Mouse (Mus musculus): ENCODE data around the gene Mmd. TPM values are rescaled to one million over a fixed set of nuclear protein-coding genes. Genes with fewer than 3 reads are reported as not detected.

Gene Mmd
- polyA plus RNA-seq, 1 experiment from 2014 or later: 46.3 TPM

DNA sequence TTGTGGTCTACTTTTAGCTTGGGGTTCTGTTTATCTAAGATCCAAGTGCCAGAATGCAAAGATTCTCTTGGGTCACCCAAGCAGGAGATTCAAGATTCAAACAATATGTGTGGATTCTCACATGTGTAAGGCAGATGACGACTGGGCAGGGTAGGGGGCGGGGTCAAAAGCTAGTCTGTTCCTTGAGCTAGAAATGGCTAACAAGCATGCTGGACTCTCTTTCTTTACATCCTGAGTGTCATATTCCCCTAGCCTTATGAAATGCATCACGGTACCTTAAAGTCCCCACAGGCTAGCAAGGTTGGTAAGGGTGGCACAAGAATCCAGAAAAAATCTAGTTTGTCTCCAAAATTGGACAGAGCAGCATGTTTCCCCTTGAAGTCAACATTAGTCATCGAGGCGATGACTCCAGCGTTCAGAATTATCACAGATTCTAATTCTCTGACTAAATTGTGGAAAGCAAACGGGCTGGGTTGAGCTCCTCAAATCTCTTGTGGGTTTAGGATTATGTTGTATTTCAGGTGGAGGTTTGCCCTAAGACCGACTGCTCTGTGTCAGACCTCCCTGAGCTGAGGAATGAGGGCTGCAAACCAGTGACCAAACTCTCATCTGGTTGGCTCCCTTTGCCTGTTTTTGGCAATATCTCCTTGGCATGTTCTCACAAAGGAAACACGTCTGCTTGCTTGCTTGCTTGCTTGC, 20.9 kb upstream of the Mmd start:
- DNase-seq (ENCODE audit: low spot score) (no peak), ATAC-seq (replicated peaks; ENCODE audit: insufficient number of reproducible peaks, low FRiP score, low TSS enrichment, low read depth) (no peak)
- no peaks in the 10 kb centered on the region for H3K4me1 ChIP-seq (ENCODE audit: control insufficient read depth, insufficient read depth, low read length)
- H3K4me3 ChIP-seq (ENCODE audit: low read depth, low read length): no peak overlapping the region
- H3K36me3 ChIP-seq (replicated peaks; ENCODE audit: control insufficient read depth, insufficient read depth, low read depth, low read length): no peaks in the 10 kb centered on the region
- H3K27me3 ChIP-seq (ENCODE audit: control insufficient read depth, insufficient read depth, low read length): no peaks in the 10 kb centered on the region
- WGBS: 74% methylated on average over 9 of the region's 9 CpGs
- no peaks in the 10 kb centered on the region for H3K9me3 ChIP-seq (replicated peaks; ENCODE audit: control insufficient read depth, low read length)
- no peak overlapping the region for H3K9ac ChIP-seq (replicated peaks; ENCODE audit: low read length)
- no peak overlapping the region for H3K27ac ChIP-seq (replicated peaks; ENCODE audit: low read depth, low read length)
- H3K4me2 ChIP-seq (ENCODE audit: low read depth, low read length): no peak overlapping the region

DNA sequence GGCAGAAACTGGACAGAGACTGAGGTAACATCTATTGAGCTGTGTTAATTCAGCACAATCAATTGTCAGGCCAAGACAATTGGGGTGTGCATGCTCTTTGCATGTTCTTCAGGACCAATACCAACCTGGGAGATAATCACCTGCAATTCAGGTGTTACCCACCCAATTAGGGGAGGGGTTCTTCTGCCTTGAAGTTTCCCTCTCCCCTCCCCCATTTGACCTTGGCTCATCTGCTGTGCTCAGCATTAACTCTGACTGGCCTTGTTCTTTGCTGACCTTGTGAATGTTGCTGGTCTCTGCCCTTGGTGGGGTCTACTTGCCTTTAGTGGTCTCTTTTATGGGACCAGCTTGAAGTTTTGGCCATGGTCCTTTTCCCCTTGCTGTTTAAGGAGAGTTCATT, 19.5 kb upstream of the Mmd start:
- Histone ChIP-seq H3K9me3 (replicated peaks; ENCODE audit: control insufficient read depth, low read length) (no peaks in the 10 kb centered on the region), H3K9ac (replicated peaks; ENCODE audit: low read length) (no peak overlapping the region), H3K27ac (replicated peaks; ENCODE audit: low read depth, low read length) (no peak overlapping the region), H3K36me3 (replicated peaks; ENCODE audit: control insufficient read depth, insufficient read depth, low read depth, low read length) (no peaks in the 10 kb centered on the region), H3K4me1 (ENCODE audit: control insufficient read depth, insufficient read depth, low read length) (no peaks in the 10 kb centered on the region), H3K27me3 (ENCODE audit: control insufficient read depth, insufficient read depth, low read length) (no peaks in the 10 kb centered on the region), H3K4me2 (ENCODE audit: low read depth, low read length) (no peak overlapping the region), H3K4me3 (ENCODE audit: low read depth, low read length) (no peak overlapping the region)
- DNase-seq (ENCODE audit: low spot score) (no peak), ATAC-seq (replicated peaks; ENCODE audit: insufficient number of reproducible peaks, low FRiP score, low TSS enrichment, low read depth) (no peak)

DNA sequence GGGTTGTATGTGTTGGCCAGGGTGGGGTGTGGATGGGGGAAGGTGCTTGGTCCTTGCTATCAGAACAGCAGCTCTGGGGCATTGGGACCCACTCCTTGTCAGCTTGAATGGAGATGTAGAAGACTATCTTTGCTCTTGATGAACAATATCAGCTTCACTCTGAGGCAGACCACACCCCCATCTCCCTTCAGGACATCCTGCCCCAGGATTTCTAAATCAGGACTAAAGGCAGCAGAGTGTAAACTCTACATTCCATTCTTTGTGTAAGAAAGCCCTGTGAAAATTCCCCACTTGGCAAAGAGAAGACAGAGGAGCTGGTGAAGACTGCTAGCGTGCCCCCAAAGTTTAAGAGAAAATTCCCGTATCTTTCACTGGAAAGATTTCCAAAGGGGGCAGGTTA, 18.6 kb upstream of the Mmd start:
- Histone ChIP-seq H3K27ac (replicated peaks; ENCODE audit: low read depth, low read length) (no peak overlapping the region), H3K27me3 (ENCODE audit: control insufficient read depth, insufficient read depth, low read length) (no peaks in the 10 kb centered on the region), H3K4me2 (ENCODE audit: low read depth, low read length) (no peak overlapping the region), H3K36me3 (replicated peaks; ENCODE audit: control insufficient read depth, insufficient read depth, low read depth, low read length) (no peaks in the 10 kb centered on the region), H3K4me1 (ENCODE audit: control insufficient read depth, insufficient read depth, low read length) (no peaks in the 10 kb centered on the region), H3K9ac (replicated peaks; ENCODE audit: low read length) (no peak overlapping the region), H3K9me3 (replicated peaks; ENCODE audit: control insufficient read depth, low read length) (no peaks in the 10 kb centered on the region), H3K4me3 (ENCODE audit: low read depth, low read length) (no peak overlapping the region)
- DNase-seq (ENCODE audit: low spot score) (no peak), ATAC-seq (replicated peaks; ENCODE audit: insufficient number of reproducible peaks, low FRiP score, low TSS enrichment, low read depth) (no peak)
- WGBS: 58% methylated on average over 2 of the region's 2 CpGs

DNA sequence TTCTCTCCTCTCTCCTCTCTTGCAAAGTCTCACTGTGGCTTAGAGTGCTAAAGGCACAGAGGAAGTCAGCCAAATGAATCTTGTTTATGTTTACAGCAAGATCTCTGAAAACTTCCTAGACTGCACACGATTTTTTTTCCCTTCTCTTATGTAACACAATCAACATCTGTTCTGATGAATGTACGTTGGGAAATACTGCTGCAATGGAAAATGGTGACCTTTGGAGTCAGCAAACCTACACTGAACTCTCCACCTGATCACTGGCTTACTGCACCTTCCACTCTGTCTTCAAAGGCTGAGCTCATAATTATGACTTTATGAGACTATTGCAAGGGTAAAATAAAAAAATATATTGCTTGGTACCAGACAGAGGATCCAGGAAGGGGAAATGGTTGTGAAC, 17.6 kb upstream of the Mmd start:
- Histone ChIP-seq H3K4me3 (ENCODE audit: low read depth, low read length) (no peak overlapping the region), H3K27me3 (ENCODE audit: control insufficient read depth, insufficient read depth, low read length) (no peaks in the 10 kb centered on the region), H3K9me3 (replicated peaks; ENCODE audit: control insufficient read depth, low read length) (no peaks in the 10 kb centered on the region), H3K4me2 (ENCODE audit: low read depth, low read length) (no peak overlapping the region), H3K9ac (replicated peaks; ENCODE audit: low read length) (no peak overlapping the region), H3K27ac (replicated peaks; ENCODE audit: low read depth, low read length) (no peak overlapping the region), H3K36me3 (replicated peaks; ENCODE audit: control insufficient read depth, insufficient read depth, low read depth, low read length) (no peaks in the 10 kb centered on the region), H3K4me1 (ENCODE audit: control insufficient read depth, insufficient read depth, low read length) (no peaks in the 10 kb centered on the region)
- ATAC-seq (replicated peaks; ENCODE audit: insufficient number of reproducible peaks, low FRiP score, low TSS enrichment, low read depth): no peak
- 56% methylated on average over 2 of the region's 2 CpGs for WGBS
- DNase-seq (ENCODE audit: low spot score): no peak

DNA sequence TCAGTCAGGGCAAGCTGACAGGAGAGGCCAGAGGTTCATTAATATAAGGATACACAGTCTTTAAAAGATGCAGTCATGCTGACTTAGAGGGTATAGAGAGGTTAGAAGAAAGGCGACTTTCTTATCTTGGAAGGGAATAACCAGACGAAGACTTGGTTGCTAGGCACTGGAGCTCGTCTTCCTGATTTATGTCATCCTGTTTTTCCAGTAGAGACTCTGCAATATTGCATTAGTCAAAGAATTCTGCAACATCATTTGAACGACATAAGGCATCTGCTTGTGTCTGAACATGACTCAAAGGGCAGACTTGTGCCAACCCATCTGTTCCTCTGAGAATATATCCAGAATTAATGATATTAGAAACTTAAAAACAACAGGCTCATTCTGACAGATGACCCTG, 16.6 kb upstream of the Mmd start:
- Histone ChIP-seq H3K4me2 (ENCODE audit: low read depth, low read length) (no peak overlapping the region), H3K27me3 (ENCODE audit: control insufficient read depth, insufficient read depth, low read length) (no peaks in the 10 kb centered on the region), H3K27ac (replicated peaks; ENCODE audit: low read depth, low read length) (no peak overlapping the region), H3K4me3 (ENCODE audit: low read depth, low read length) (no peak overlapping the region), H3K36me3 (replicated peaks; ENCODE audit: control insufficient read depth, insufficient read depth, low read depth, low read length) (no peaks in the 10 kb centered on the region), H3K9ac (replicated peaks; ENCODE audit: low read length) (no peak overlapping the region), H3K9me3 (replicated peaks; ENCODE audit: control insufficient read depth, low read length) (no peaks in the 10 kb centered on the region), H3K4me1 (ENCODE audit: control insufficient read depth, insufficient read depth, low read length) (no peaks in the 10 kb centered on the region)
- DNase-seq (ENCODE audit: low spot score) (no peak), ATAC-seq (replicated peaks; ENCODE audit: insufficient number of reproducible peaks, low FRiP score, low TSS enrichment, low read depth) (no peak)
- 78% methylated on average over 4 of the region's 4 CpGs for WGBS

DNA sequence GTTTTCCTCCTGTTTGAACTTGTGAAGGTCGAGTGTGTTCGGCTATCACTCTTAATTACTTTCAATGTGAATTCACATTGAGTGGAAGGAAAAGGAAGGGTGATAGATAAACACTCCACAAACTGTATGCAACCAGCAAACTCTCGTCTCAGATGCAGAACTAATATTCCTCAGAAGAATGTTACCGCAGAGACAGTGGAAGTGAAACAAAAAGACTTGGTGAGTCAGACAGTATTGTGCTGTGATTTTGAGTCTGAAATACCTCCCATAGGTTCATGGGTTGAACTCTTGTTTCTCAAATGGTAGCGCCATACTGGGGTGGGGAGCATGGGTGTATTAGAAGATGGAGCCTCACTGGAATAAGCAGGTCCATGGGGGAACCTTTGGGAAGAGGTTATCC, 14.0 kb upstream of the Mmd start:
- Histone ChIP-seq H3K27ac (replicated peaks; ENCODE audit: low read depth, low read length) (no peak overlapping the region), H3K9me3 (replicated peaks; ENCODE audit: control insufficient read depth, low read length) (no peaks in the 10 kb centered on the region), H3K9ac (replicated peaks; ENCODE audit: low read length) (no peak overlapping the region), H3K36me3 (replicated peaks; ENCODE audit: control insufficient read depth, insufficient read depth, low read depth, low read length) (no peaks in the 10 kb centered on the region), H3K4me1 (ENCODE audit: control insufficient read depth, insufficient read depth, low read length) (no peaks in the 10 kb centered on the region), H3K4me3 (ENCODE audit: low read depth, low read length) (no peak overlapping the region), H3K27me3 (ENCODE audit: control insufficient read depth, insufficient read depth, low read length) (no peaks in the 10 kb centered on the region), H3K4me2 (ENCODE audit: low read depth, low read length) (no peak overlapping the region)
- 75% methylated on average over 5 of the region's 5 CpGs for WGBS
- ATAC-seq (replicated peaks; ENCODE audit: insufficient number of reproducible peaks, low FRiP score, low TSS enrichment, low read depth): no peak
- no peak for DNase-seq (ENCODE audit: low spot score)

DNA sequence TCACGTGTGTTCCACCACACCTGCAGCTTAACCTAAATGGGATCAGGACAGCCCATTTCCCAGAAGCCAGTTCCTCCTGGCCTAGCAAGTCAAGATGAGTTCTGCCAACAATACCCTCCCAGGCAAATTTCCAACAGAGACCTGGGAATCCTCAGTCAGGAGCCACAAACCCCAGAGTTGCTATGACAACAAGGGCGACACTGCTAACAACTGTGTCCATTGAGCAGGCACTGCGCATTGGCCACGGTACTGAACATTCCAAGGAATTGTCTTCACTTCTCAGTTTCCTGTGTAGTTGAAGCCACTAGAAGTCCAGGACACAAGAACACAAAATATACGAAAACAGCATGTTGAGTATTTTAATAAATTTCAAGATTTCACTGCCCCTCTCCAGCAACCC, 11.6 kb upstream of the Mmd start:
- Histone ChIP-seq H3K27ac (replicated peaks; ENCODE audit: low read depth, low read length) (no peak overlapping the region), H3K4me3 (ENCODE audit: low read depth, low read length) (no peak overlapping the region), H3K4me2 (ENCODE audit: low read depth, low read length) (no peak overlapping the region), H3K4me1 (ENCODE audit: control insufficient read depth, insufficient read depth, low read length) (no peaks in the 10 kb centered on the region), H3K36me3 (replicated peaks; ENCODE audit: control insufficient read depth, insufficient read depth, low read depth, low read length) (no peaks in the 10 kb centered on the region), H3K27me3 (ENCODE audit: control insufficient read depth, insufficient read depth, low read length) (no peaks in the 10 kb centered on the region), H3K9ac (replicated peaks; ENCODE audit: low read length) (no peak overlapping the region), H3K9me3 (replicated peaks; ENCODE audit: control insufficient read depth, low read length) (no peaks in the 10 kb centered on the region)
- no peak for DNase-seq (ENCODE audit: low spot score)
- no peak for ATAC-seq (replicated peaks; ENCODE audit: insufficient number of reproducible peaks, low FRiP score, low TSS enrichment, low read depth)
- 47% methylated on average over 5 of the region's 5 CpGs for WGBS

DNA sequence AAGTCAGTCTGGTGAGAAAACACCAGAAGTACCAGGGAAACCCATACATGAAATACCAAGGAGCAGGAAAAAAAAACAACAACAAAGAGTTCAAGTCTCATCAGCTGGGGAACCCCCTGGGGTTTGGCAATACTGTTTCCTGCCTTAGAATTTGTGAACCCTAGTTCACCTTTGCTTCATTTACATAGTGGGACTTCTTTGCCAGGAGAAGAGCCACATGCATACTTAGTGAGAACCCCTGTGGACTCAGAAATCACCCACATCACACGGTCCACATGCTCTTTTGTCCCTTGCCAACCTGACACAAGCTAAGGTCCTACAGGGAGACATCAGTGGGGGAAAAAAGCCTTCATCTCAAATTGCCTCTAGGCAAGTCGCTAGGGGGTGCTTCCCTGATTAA, 10.6 kb upstream of the Mmd start:
- no peaks in the 10 kb centered on the region for H3K4me1 ChIP-seq (ENCODE audit: control insufficient read depth, insufficient read depth, low read length)
- H3K9ac ChIP-seq (replicated peaks; ENCODE audit: low read length): no peak overlapping the region
- no peak overlapping the region for H3K27ac ChIP-seq (replicated peaks; ENCODE audit: low read depth, low read length)
- WGBS: 25% methylated on average over 2 of the region's 2 CpGs
- H3K27me3 ChIP-seq (ENCODE audit: control insufficient read depth, insufficient read depth, low read length): no peaks in the 10 kb centered on the region
- no peak overlapping the region for H3K4me3 ChIP-seq (ENCODE audit: low read depth, low read length)
- no peaks in the 10 kb centered on the region for H3K36me3 ChIP-seq (replicated peaks; ENCODE audit: control insufficient read depth, insufficient read depth, low read depth, low read length)
- ATAC-seq (replicated peaks; ENCODE audit: insufficient number of reproducible peaks, low FRiP score, low TSS enrichment, low read depth) (no peak), DNase-seq (ENCODE audit: low spot score) (no peak)
- no peak overlapping the region for H3K4me2 ChIP-seq (ENCODE audit: low read depth, low read length)
- H3K9me3 ChIP-seq (replicated peaks; ENCODE audit: control insufficient read depth, low read length): no peaks in the 10 kb centered on the region
